Mouse (Mus musculus): ENCODE measurements around the gene Zfp512.

- TF ChIP-seq CTCF (IDR thresholded peaks at IDR 0.05; ENCODE audit: control insufficient read depth, insufficient read depth, low read length): no peak
- TF ChIP-seq POLR2A (IDR thresholded peaks at IDR 0.05; ENCODE audit: borderline replicate concordance, control insufficient read depth, low read depth, low read length): no peak
These were observed 28.3 kb downstream of the Zfp512 start for GRCm38 (mm10) chr5:31480536-31480935.
